Mouse (Mus musculus): ENCODE data around the gene Tnip1. TPM values are rescaled to one million over a fixed set of nuclear protein-coding genes. Genes with fewer than 3 reads are reported as not detected.

Tnip1 gene
- total and polyA plus RNA-seq, 3 experiments: 36.1 to 137 (median 67.8) TPM

- Histone ChIP-seq H3K27ac (ENCODE audit: insufficient read depth, low read depth) (no peak overlapping the region), H3K9ac (ENCODE audit: insufficient read depth, low read depth) (no peak overlapping the region), H3K9me3 (replicated peaks; ENCODE audit: low read length) (no peaks in the 10 kb centered on the region), H3K4me3 (replicated peaks in 1 of 3; ENCODE audit: low read depth in 2 of 3, low read length in 2 of 3, poor library complexity in 1 of 3) (no peak overlapping the region), H3K4me2 (ENCODE audit: insufficient read depth, low read depth, poor library complexity, severe bottlenecking) (no peak overlapping the region), H3K27me3 (replicated peaks) (no peaks in the 10 kb centered on the region), H3K4me1 (ENCODE audit: control insufficient read depth in 1 of 2, insufficient read depth in 2 of 2) (peaks cover 0 to 2% of the 10 kb centered on the region in 2 experiments; a peak in 1 of 4 replicates), H3K36me3 (replicated peaks in 1 of 2; ENCODE audit: control insufficient read depth in 1 of 2, insufficient read depth in 1 of 2, low read length in 1 of 2) (no peaks in the 10 kb centered on the region), H3K79me2 (replicated peaks; ENCODE audit: control insufficient read depth, extremely low read depth, insufficient read depth, poor library complexity, severe bottlenecking) (no peaks in the 10 kb centered on the region)
- dilution Hi-C loops (cut with MboI; ENCODE audit: extremely low pct_ligation_motif_present, extremely low pct_unique_long_range_greater_than_20kb, low sequenced_read_pairs) (no loop called here), in situ Hi-C loops (cut with MboI; ENCODE audit: low pct_ligation_motif_present, low pct_unique_long_range_greater_than_20kb, low sequenced_read_pairs) (loop anchor here (25.0 kb wide), 1 partner anchor 495 kb away; no protein-coding TSS in a partner anchor)
- no peak for DNase-seq (ENCODE audit: extremely low read depth)
- TF ChIP-seq NELFE (IDR thresholded peaks at IDR 0.05; ENCODE audit: low read depth, low read length) (no peak), BHLHE40 (IDR thresholded peaks at IDR 0.05; ENCODE audit: low read depth, low read length) (no peak)
These were observed 70.6 kb downstream of the Tnip1 start for GRCm38 (mm10) chr11:54892091-54892490.

GRCm38 (mm10) chr11:54891341-54891740, 71.4 kb downstream of the Tnip1 start:
- Histone ChIP-seq H3K9ac (ENCODE audit: insufficient read depth, low read depth) (no peak overlapping the region), H3K4me2 (ENCODE audit: insufficient read depth, low read depth, poor library complexity, severe bottlenecking) (no peak overlapping the region), H3K4me3 (replicated peaks in 1 of 3; ENCODE audit: low read depth in 2 of 3, low read length in 2 of 3, poor library complexity in 1 of 3) (no peak overlapping the region), H3K79me2 (replicated peaks; ENCODE audit: control insufficient read depth, extremely low read depth, insufficient read depth, poor library complexity, severe bottlenecking) (no peaks in the 10 kb centered on the region), H3K9me3 (replicated peaks; ENCODE audit: low read length) (no peaks in the 10 kb centered on the region), H3K4me1 (ENCODE audit: control insufficient read depth in 1 of 2, insufficient read depth in 2 of 2) (peaks cover 0 to 2% of the 10 kb centered on the region in 2 experiments; a peak in 1 of 4 replicates), H3K36me3 (replicated peaks in 1 of 2; ENCODE audit: control insufficient read depth in 1 of 2, insufficient read depth in 1 of 2, low read length in 1 of 2) (no peaks in the 10 kb centered on the region), H3K27me3 (replicated peaks) (no peaks in the 10 kb centered on the region), H3K27ac (ENCODE audit: insufficient read depth, low read depth) (no peak overlapping the region)
- TF ChIP-seq MYC (IDR thresholded peaks at IDR 0.05; ENCODE audit: low read depth, low read length): no peak
- TF ChIP-seq USF2 (conservative IDR thresholded peaks at IDR 0.05; ENCODE audit: low read depth, low read length): no peak
- TF ChIP-seq NELFE (IDR thresholded peaks at IDR 0.05; ENCODE audit: low read depth, low read length): no peak
- no peak for TF ChIP-seq USF1 (IDR thresholded peaks at IDR 0.05; ENCODE audit: low read depth, low read length)
- TF ChIP-seq RAD21 (IDR thresholded peaks at IDR 0.05; ENCODE audit: low read depth, low read length): no peak
- no peak for TF ChIP-seq MAZ (IDR thresholded peaks at IDR 0.05; ENCODE audit: low read depth, low read length)
- no peak for TF ChIP-seq CHD1 (IDR thresholded peaks at IDR 0.05; ENCODE audit: low read depth, low read length)
- no peak for TF ChIP-seq ZNF384 (IDR thresholded peaks at IDR 0.05; ENCODE audit: low read depth, low read length)
- TF ChIP-seq ZC3H11A (IDR thresholded peaks at IDR 0.05; ENCODE audit: low read depth, low read length): no peak
- no peak for DNase-seq (ENCODE audit: extremely low read depth)
- in situ Hi-C loops (cut with MboI; ENCODE audit: low pct_ligation_motif_present, low pct_unique_long_range_greater_than_20kb, low sequenced_read_pairs) (loop anchor here (25.0 kb wide), 1 partner anchor 496 kb away; no protein-coding TSS in a partner anchor), dilution Hi-C loops (cut with MboI; ENCODE audit: extremely low pct_ligation_motif_present, extremely low pct_unique_long_range_greater_than_20kb, low sequenced_read_pairs) (no loop called here)

- Histone ChIP-seq H3K4me1 (ENCODE audit: control insufficient read depth in 1 of 2, insufficient read depth in 2 of 2) (peaks cover 5 to 13% of the 10 kb centered on the region in 2 experiments), H3K27me3 (replicated peaks) (no peaks in the 10 kb centered on the region), H3K9me3 (replicated peaks; ENCODE audit: low read length) (no peaks in the 10 kb centered on the region), H3K27ac (ENCODE audit: insufficient read depth, low read depth) (no peak overlapping the region), H3K9ac (ENCODE audit: insufficient read depth, low read depth) (no peak overlapping the region), H3K36me3 (replicated peaks in 1 of 2; ENCODE audit: control insufficient read depth in 1 of 2, insufficient read depth in 1 of 2, low read length in 1 of 2) (no peaks in the 10 kb centered on the region), H3K79me2 (replicated peaks; ENCODE audit: control insufficient read depth, extremely low read depth, insufficient read depth, poor library complexity, severe bottlenecking) (no peaks in the 10 kb centered on the region), H3K4me3 (replicated peaks in 1 of 3; ENCODE audit: low read depth in 2 of 3, low read length in 2 of 3, poor library complexity in 1 of 3) (no peak overlapping the region), H3K4me2 (ENCODE audit: insufficient read depth, low read depth, poor library complexity, severe bottlenecking) (no peak overlapping the region)
- dilution Hi-C loops (cut with MboI; ENCODE audit: extremely low pct_ligation_motif_present, extremely low pct_unique_long_range_greater_than_20kb, low sequenced_read_pairs) (no loop called here), in situ Hi-C loops (cut with MboI; ENCODE audit: low pct_ligation_motif_present, low pct_unique_long_range_greater_than_20kb, low sequenced_read_pairs) (loop anchor here (5.0 to 25.0 kb wide), 4 partner anchors 39 to 499 kb away; partner anchors contain the start of gene Slc36a3)
- TF ChIP-seq ETS1 (conservative IDR thresholded peaks at IDR 0.05; ENCODE audit: low read depth, low read length) (no peak), HCFC1 (IDR thresholded peaks at IDR 0.05; ENCODE audit: low read depth, low read length) (no peak), JUN (IDR thresholded peaks at IDR 0.05; ENCODE audit: insufficient read depth, low read depth, low read length) (no peak), MAFK (IDR thresholded peaks at IDR 0.05; ENCODE audit: insufficient replicate concordance, low read length) (no peak), POLR2AphosphoS2 (IDR thresholded peaks at IDR 0.05; ENCODE audit: low read depth, low read length) (no peak), TBP (conservative IDR thresholded peaks at IDR 0.05; ENCODE audit: low read depth, low read length) (no peak), RAD21 (IDR thresholded peaks at IDR 0.05; ENCODE audit: low read depth, low read length) (no peak), CHD1 (IDR thresholded peaks at IDR 0.05; ENCODE audit: low read depth, low read length) (no peak), MEF2A (IDR thresholded peaks at IDR 0.05; ENCODE audit: borderline replicate concordance, low read depth, low read length) (no peak)
- DNase-seq (ENCODE audit: extremely low read depth): no peak
These were observed 74.8 kb downstream of the Tnip1 start for GRCm38 (mm10) chr11:54887927-54888326.
